Mouse (Mus musculus) regulatory T cell (primary cell): ENCODE results near the gene Grap2.

ENCODE experiments used
- in situ Hi-C: fragments of 300-600 bp; cut with MboI, MseI; formaldehyde crosslinking; loops from one replicate; pipeline ENCODE4 v1.15.1; 2025; ENCODE audit warnings: high pct_unique_total_duplicates

Grap2 gene

DNA sequence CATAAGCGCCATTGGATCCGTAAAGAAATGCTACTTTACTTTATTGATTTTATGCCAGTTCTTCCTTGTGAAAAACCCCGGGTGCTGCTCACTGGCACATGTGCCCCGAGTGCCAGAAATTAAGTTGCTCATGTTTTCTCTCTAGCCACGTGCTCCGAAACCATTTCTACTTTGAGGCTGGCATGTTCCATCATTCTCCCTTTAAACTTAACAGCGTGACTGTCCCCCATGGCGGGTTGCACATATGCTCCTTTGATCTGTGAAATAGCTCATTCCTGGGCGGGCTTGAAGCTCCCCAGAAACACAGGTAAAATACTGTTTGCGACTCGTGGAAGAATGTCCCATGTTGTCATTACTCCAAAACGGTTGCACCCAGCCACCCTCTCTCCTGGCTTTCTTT lies 26.4 kb downstream of the Grap2 start:
- in situ Hi-C loops: no loop called here

DNA sequence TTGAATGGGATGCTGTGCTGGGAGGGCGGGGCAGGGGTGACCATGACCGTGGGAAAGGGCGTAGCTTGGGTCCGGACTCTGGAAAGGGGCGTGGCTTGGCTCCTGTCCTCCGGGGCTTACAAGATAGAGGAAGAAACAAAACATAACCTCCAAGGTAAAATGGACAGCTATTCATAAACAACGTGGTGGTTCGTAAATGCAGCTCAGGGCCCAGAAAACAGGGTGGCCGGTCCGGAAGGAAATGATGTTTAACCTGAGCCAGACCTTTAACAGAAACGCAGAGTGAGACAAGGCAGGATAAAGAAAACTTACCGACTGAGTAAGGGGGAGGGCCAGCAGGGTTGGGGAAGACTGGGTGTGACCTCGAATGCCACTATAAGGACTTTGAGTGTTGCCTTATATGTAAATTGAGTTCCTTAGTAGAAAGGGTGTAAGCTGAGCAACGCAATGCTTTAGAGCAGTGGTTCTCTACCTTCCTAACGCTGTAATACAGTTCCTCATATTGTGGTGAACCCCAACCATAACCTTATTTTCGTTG lies 26.9 kb downstream of the Grap2 start:
- in situ Hi-C loops: no loop called here

DNA sequence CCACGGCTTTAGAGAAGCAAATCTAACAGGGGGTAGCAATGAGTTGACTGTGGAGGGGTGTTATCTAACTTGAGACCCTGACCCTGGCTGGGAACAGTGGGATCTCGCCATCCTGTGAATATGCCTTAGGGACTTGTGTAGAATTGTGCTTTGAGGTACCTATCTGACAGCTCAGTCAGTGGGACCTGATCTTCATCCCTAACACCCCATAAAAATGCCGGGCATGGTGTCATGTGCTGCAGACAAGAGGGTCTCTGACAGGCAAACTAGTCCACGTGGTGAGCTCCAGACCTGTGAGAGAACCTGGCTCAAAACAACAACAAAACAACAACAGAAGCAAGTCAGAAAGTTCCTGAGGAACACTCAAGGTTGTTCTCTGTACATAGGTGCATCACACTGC lies 27.4 kb downstream of the Grap2 start:
- in situ Hi-C loops: no loop called here

GRCm38 (mm10) chr15:80601456-80601855 lies 29.1 kb downstream of the Grap2 start:
- in situ Hi-C loops: no loop called here

DNA sequence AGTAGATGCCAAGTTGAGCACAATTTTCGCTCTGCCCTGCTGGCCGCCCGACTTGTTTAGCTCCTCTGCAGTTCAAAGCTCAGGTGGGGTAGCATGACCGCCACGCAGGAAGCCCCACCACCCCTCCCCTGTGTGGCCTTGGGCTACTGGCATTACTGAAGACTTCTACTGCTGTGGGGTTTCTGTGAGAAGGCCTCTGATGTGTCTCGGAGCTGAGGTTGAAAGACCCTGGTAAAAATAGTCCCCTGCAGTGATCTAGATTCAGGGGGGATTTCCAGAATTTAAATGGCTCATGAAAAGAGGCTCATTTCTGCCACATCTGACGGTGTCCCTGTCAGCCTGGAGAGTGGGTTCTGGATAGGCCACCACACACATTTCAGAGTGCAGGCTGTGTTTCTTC lies 30.1 kb downstream of the Grap2 start:
- in situ Hi-C loops: no loop called here

GRCm38 (mm10) chr15:80604026-80604425 lies 31.6 kb downstream of the Grap2 start:
- in situ Hi-C loops: no loop called here

- in situ Hi-C loops: no loop called here
These were observed 35.6 kb downstream of the Grap2 start for GRCm38 (mm10) chr15:80607970-80608369.

DNA sequence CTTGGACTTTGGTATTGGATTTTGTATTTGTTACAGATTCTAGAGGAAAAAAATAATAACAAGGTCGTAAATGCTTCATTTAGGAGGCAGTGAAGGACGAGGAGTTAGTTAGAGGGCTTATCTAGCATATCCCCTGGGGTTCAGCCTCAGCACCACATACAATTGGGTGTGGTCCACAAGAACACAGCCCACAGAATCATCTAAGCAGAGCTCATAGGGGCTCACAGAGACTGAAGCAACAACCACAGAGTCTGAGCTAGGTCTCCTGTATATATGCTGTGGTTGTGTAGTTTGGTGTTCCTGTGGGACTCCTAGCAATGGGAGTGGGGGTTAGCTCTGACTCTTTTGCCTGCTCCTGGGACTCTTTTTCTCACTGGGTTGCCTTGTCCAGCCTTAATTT lies 37.9 kb downstream of the Grap2 start:
- in situ Hi-C loops: loop anchor here (5.0 kb wide), 1 partner anchor 33 kb away; no protein-coding TSS in a partner anchor

GRCm38 (mm10) chr15:80611478-80611877 lies 39.1 kb downstream of the Grap2 start:
- in situ Hi-C loops: loop anchor here (5.0 kb wide), 1 partner anchor 34 kb away; no protein-coding TSS in a partner anchor

DNA sequence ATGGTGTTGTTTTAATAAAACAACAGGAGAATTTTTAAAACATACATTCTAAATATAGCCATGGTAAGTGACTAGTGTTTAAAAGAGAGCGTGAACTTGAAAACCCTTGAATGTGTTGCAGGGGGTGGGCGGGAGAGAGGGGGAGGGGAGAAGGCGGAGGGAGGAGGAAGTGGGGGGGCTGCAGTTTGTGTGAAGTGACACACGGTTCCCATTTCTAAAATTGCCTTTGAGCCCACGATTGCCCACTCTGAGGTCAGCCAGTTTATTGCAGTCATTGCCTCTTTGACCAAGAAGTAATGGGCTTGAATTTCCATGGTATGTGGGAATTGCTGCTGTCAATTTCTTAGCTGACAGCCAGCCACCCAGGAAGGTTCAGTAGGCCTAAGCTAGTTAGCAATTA lies 41.5 kb downstream of the Grap2 start:
- in situ Hi-C loops: loop anchor here (5.0 kb wide), 1 partner anchor 37 kb away; no protein-coding TSS in a partner anchor

- in situ Hi-C loops: loop anchor here (5.0 kb wide), 1 partner anchor 37 kb away; no protein-coding TSS in a partner anchor
These were observed 42.3 kb downstream of the Grap2 start for GRCm38 (mm10) chr15:80614500-80615289.

GRCm38 (mm10) chr15:80615290-80615570 lies 42.8 kb downstream of the Grap2 start:
- in situ Hi-C loops: no loop called here

GRCm38 (mm10) chr15:80615636-80616383 lies 43.4 kb downstream of the Grap2 start:
- in situ Hi-C loops: no loop called here

GRCm38 (mm10) chr15:80617839-80618238 lies 45.4 kb downstream of the Grap2 start:
- in situ Hi-C loops: no loop called here

DNA sequence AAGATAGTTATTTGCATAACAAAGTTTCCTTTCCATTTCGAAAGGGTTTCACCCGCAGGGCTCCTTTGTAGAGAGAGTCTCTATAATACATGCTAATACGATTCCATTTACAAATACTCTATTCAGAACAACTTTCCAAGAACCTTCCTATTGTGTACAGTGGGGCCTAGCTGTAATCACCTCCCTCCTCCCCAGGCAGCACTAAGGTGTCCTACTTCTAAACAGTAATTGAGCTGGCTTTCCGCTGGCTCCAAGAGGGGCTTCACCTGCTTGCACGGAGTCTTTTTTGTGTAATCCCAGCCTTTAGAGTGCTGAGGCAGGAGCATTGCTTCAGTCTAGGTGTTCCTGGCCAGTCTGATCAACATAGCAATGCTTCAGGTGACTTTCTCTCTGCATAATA lies 46.8 kb downstream of the Grap2 start:
- in situ Hi-C loops: no loop called here

DNA sequence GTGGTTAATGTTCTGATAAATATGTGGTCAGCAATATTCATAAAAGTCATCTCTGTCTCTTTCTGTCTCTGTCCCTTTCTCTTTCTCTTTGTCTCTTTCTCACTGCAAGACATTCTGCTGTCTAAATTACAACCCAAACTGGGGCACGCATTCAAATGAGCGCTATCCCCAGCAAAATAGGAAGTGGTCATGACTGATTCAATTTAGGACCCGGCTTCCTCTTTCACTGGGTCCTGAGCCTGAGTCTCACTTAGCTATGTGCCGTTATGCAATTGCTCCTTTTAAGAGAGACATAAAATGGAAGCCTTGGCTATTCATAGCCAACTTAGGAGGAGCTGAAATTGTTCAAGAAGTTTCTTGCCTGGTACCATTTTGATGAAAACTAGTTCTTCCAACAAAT lies 47.4 kb downstream of the Grap2 start:
- in situ Hi-C loops: no loop called here

DNA sequence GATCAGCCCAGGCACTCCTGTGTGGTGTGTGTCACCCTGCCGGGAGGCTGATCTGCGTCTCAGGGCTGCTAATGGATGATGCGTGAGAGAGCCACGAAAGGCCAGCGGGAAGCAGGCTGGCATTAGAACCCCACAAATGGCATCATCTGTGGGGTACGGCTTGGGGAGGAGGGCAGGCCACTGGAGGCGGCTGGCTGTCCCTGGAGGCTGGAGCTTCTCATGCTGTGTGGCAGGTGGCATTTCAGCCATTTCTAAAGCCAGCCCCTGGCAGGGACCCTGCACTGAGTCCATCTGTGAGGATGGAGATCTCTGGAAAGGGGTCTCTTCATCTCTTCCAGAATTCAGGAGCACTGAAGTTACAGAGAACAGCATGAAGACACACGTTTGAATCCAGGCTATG lies 48.0 kb downstream of the Grap2 start:
- in situ Hi-C loops: no loop called here

GRCm38 (mm10) chr15:80623171-80623837 lies 50.9 kb downstream of the Grap2 start:
- in situ Hi-C loops: no loop called here

- in situ Hi-C loops: no loop called here
These were observed 54.1 kb downstream of the Grap2 start for GRCm38 (mm10) chr15:80626472-80626871.

GRCm38 (mm10) chr15:80630147-80630546 lies 57.8 kb downstream of the Grap2 start:
- in situ Hi-C loops: no loop called here

DNA sequence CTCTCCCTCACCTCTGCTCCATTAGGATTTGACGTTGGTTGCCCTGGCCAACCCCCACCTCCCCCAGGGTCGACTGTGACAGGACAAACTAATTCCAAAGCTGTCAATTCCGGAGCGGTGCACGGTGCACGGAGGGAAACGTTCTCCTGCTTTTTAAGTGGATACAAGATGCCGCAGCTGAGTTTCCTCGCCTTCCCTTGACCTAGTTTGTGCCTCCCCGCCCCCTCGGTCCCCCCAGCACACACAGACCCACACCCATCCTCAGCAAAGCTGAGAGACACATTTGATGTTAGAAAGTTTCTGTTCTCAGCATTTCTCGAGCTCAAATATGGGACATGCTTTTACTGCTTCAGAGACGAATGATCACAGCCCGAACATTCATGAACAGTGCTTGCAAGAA lies 58.3 kb downstream of the Grap2 start:
- in situ Hi-C loops: no loop called here

- in situ Hi-C loops: no loop called here
These were observed 58.9 kb downstream of the Grap2 start for GRCm38 (mm10) chr15:80631311-80631710.
